Mouse (Mus musculus): ENCODE measurements at regions not wholly inside any gene's neighbourhood (a gene's known extent, or its start where the extent isn't known, plus 50 kb on each side); places are given as distances from the start of the nearest gene placed in this dataset.
A peak's percentile ranks its signal among the peaks of the same experiment; 100 is the strongest.

DNA sequence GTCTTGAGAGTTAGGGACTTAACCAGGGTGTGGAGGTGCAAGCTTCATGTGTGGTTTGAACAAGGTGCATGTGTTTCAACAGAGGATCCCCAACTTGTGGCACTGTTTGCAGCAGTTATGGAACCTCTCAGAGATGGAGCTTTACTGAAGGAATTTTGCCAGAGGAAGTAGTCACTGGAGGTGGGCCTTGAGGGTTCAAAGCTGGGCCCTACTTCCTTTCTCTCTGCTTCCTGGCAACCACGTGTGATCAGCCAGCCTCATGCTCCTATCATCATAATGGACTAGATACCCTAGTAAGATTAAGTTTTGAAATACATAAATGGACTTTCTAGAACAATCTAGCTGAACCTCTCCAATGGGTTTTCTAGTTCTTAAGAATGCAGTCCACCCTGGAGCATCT is 125.2 kb downstream of the Psmg1 start:
- TF ChIP-seq POLR2A (IDR thresholded peaks at IDR 0.05; ENCODE audit: low read depth, low read length) (no peak), CTCF (conservative IDR thresholded peaks at IDR 0.05; ENCODE audit: insufficient read depth, insufficient read length, low read depth, low read length) (no peak)

DNA sequence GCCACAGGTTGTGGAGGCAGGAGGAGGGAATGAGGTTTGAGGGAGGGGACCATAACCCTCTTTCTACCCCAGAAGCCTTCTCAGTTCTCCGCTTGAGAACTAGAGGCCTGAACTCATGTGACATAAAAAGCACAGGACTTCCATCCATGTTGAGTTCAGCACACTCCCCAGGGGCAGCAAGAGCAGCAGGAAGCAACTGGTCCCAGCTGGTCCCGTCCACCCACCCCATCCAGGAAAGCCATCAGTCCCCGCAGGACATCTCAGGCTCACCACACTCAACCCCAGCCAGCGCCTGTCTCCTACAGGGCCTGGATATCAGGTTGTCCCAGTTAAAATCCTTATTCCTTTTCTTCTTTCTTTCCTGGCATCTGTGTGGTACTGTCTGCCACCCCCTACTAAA is 126.1 kb downstream of the Psmg1 start:
- 75% methylated on average over 4 of the region's 4 CpGs for WGBS
- H3K4me1 ChIP-seq (ENCODE audit: control insufficient read depth, insufficient read depth, low read length): peaks cover 7% of the 10 kb centered on the region
- no peak overlapping the region for H3K4me3 ChIP-seq (ENCODE audit: insufficient read depth, low read depth, low read length)
- peak; percentile 13 for DNase-seq
- no peaks in the 10 kb centered on the region for H3K27me3 ChIP-seq (replicated peaks; ENCODE audit: control insufficient read depth, insufficient read depth, low read length)
- TF ChIP-seq CTCF (conservative IDR thresholded peaks at IDR 0.05; ENCODE audit: insufficient read depth, insufficient read length, low read depth, low read length): no peak
- H3K36me3 ChIP-seq (ENCODE audit: control insufficient read depth, insufficient read depth, low read length): no peaks in the 10 kb centered on the region
- H3K27ac ChIP-seq (ENCODE audit: insufficient read depth, low read depth, low read length): no peak overlapping the region

More for the DNA sequence above, 125.2 kb downstream of the Psmg1 start:
- DNase-seq: no peak
- WGBS: 70% methylated on average over 1 of the region's 1 CpGs
- Histone ChIP-seq H3K4me1 (ENCODE audit: control insufficient read depth, insufficient read depth, low read length) (peaks cover 7% of the 10 kb centered on the region), H3K27ac (ENCODE audit: insufficient read depth, low read depth, low read length) (no peak overlapping the region), H3K27me3 (replicated peaks; ENCODE audit: control insufficient read depth, insufficient read depth, low read length) (no peaks in the 10 kb centered on the region), H3K36me3 (ENCODE audit: control insufficient read depth, insufficient read depth, low read length) (no peaks in the 10 kb centered on the region), H3K4me3 (ENCODE audit: insufficient read depth, low read depth, low read length) (no peak overlapping the region)

DNA sequence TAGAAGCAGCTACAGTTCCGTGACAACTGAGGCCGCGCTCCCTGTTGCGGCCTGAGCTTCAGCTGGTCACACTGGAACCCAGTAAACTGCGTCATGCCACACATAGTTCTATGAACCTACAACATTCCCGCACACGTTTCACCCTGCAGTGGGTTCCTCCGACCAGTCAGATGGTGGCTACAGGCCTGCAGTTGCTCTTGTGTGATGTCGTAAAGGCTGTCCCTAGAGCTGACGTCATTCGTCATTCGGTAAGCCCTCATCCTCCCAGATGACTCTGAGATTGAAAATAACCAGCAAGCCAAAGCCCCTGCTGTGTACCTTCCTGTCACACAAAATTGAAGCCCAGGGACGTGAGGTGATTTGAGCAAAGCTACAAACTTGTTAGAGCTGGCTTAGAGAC is 126.7 kb downstream of the Psmg1 start:
- DNase-seq: no peak
- no peak for TF ChIP-seq POLR2A (IDR thresholded peaks at IDR 0.05; ENCODE audit: low read depth, low read length)
- TF ChIP-seq CTCF (conservative IDR thresholded peaks at IDR 0.05; ENCODE audit: insufficient read depth, insufficient read length, low read depth, low read length): no peak
- Histone ChIP-seq H3K27ac (ENCODE audit: insufficient read depth, low read depth, low read length) (no peak overlapping the region), H3K27me3 (replicated peaks; ENCODE audit: control insufficient read depth, insufficient read depth, low read length) (no peaks in the 10 kb centered on the region), H3K4me1 (ENCODE audit: control insufficient read depth, insufficient read depth, low read length) (peaks cover 7% of the 10 kb centered on the region), H3K4me3 (ENCODE audit: insufficient read depth, low read depth, low read length) (no peak overlapping the region), H3K36me3 (ENCODE audit: control insufficient read depth, insufficient read depth, low read length) (no peaks in the 10 kb centered on the region)
- 76% methylated on average over 13 of the region's 13 CpGs for WGBS

DNA sequence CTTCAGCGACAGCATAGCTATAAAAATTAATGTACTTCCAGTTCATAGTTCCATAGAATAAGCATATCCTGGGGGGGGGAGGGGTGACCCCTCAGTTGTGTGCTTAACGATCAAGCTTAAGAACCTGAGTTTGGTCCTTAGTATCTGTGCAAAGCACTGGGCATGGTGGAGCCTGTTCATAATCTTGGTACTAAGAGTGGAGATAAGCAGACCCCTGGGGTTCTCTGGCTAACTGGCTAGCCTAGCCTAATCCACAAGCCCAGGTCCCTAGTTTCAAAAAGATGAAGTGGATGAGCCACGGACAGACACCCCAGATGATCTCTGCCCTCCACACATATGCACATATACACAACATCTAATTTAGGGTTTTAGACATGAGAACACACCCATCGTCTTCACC is 127.2 kb downstream of the Psmg1 start:
- H3K27me3 ChIP-seq (replicated peaks; ENCODE audit: control insufficient read depth, insufficient read depth, low read length): no peaks in the 10 kb centered on the region
- H3K27ac ChIP-seq (ENCODE audit: insufficient read depth, low read depth, low read length): no peak overlapping the region
- no peak for DNase-seq
- 82% methylated on average over 4 of the region's 4 CpGs for WGBS
- H3K4me3 ChIP-seq (ENCODE audit: insufficient read depth, low read depth, low read length): no peak overlapping the region
- TF ChIP-seq POLR2A (IDR thresholded peaks at IDR 0.05; ENCODE audit: low read depth, low read length) (no peak), CTCF (conservative IDR thresholded peaks at IDR 0.05; ENCODE audit: insufficient read depth, insufficient read length, low read depth, low read length) (no peak)
- peaks cover 7% of the 10 kb centered on the region for H3K4me1 ChIP-seq (ENCODE audit: control insufficient read depth, insufficient read depth, low read length)
- no peaks in the 10 kb centered on the region for H3K36me3 ChIP-seq (ENCODE audit: control insufficient read depth, insufficient read depth, low read length)

DNA sequence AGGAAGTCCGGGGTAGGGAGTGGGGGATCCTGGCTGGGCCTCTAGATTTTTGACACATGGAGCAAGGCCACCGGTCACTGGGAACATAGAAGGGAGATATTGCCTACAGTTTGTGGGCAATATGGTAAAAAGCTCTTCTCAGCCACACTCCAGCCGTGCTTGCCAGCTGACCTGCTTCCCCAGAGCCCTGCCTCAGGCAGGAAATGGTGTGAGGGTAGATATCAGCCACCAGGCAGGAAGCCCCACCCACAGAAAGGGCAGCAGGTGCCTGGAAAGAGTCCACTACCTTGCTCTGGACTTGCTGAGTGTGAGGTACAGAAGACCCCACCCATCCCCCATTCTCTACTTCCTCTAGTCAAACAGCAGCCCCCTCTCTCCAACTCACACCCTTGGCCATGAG is 128.1 kb downstream of the Psmg1 start:
- peak overlapping the region; percentile 85 for H3K27ac ChIP-seq (ENCODE audit: insufficient read depth, low read depth, low read length)

DNA sequence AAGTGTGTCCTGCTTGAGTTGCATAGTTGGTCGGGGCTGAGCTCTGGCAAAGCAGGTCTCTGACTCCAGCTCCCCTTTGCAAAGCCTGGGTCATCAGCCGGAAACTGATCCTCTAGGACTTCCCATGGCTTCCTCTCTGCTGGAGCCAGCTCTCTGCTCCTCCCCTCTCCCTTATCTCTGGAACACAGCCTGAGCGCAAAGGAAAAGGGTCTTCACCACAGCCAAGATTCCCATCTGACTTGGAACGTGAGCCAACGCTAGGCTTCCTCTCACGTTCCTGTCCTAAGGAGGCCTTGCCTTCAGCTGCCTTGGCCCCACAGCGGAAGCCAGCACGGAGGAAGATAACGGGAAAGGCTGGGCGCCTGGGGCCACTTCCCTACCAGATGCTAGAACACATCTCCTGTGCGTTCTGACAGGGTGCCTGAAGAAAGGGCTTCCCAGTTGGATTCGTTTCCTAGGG is 129.5 kb downstream of the Psmg1 start:
- 62% methylated on average over 12 of the region's 12 CpGs for WGBS
- DNase-seq: peak; percentile 93

More for the DNA sequence above, 128.1 kb downstream of the Psmg1 start:
- TF ChIP-seq CTCF (conservative IDR thresholded peaks at IDR 0.05; ENCODE audit: insufficient read depth, insufficient read length, low read depth, low read length) (no peak), POLR2A (IDR thresholded peaks at IDR 0.05; ENCODE audit: low read depth, low read length) (no peak)
- WGBS: 51% methylated on average over 3 of the region's 3 CpGs
- H3K4me3 ChIP-seq (ENCODE audit: insufficient read depth, low read depth, low read length): no peak overlapping the region
- H3K36me3 ChIP-seq (ENCODE audit: control insufficient read depth, insufficient read depth, low read length): no peaks in the 10 kb centered on the region
- DNase-seq: peak; percentile 72
- no peaks in the 10 kb centered on the region for H3K27me3 ChIP-seq (replicated peaks; ENCODE audit: control insufficient read depth, insufficient read depth, low read length)
- peaks cover 7% of the 10 kb centered on the region for H3K4me1 ChIP-seq (ENCODE audit: control insufficient read depth, insufficient read depth, low read length)

DNA sequence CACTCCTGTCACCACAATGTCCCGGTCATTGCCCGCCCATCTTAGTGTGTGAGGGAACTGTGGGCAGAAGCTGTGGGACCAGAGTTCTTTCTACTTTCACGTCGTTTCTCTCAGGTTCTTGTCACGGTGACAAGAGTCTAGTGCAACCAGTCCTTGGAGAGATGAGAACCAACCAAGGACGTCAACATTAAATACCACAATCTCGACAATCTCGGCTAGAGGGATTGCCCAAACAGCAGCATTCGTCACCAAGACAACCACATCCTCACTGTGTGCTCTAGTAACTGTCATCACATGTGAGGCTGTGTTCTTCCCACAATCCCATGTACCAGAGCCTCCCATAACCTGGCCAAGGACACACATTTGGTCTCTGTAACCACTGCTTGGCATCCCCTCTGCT is 129.9 kb downstream of the Psmg1 start:
- no peaks in the 10 kb centered on the region for H3K27me3 ChIP-seq (replicated peaks; ENCODE audit: control insufficient read depth, insufficient read depth, low read length)
- no peak for TF ChIP-seq CTCF (conservative IDR thresholded peaks at IDR 0.05; ENCODE audit: insufficient read depth, insufficient read length, low read depth, low read length)
- TF ChIP-seq POLR2A (IDR thresholded peaks at IDR 0.05; ENCODE audit: low read depth, low read length): no peak
- DNase-seq: no peak
- peak overlapping the region; percentile 81 for H3K27ac ChIP-seq (ENCODE audit: insufficient read depth, low read depth, low read length)
- H3K4me3 ChIP-seq (ENCODE audit: insufficient read depth, low read depth, low read length): no peak overlapping the region
- WGBS: 81% methylated on average over 9 of the region's 9 CpGs
- H3K36me3 ChIP-seq (ENCODE audit: control insufficient read depth, insufficient read depth, low read length): no peaks in the 10 kb centered on the region
- peaks cover 7% of the 10 kb centered on the region for H3K4me1 ChIP-seq (ENCODE audit: control insufficient read depth, insufficient read depth, low read length)

More for the DNA sequence above, 129.5 kb downstream of the Psmg1 start:
- Histone ChIP-seq H3K27ac (ENCODE audit: insufficient read depth, low read depth, low read length) (peak overlapping the region; percentile 85), H3K27me3 (replicated peaks; ENCODE audit: control insufficient read depth, insufficient read depth, low read length) (no peaks in the 10 kb centered on the region), H3K4me3 (ENCODE audit: insufficient read depth, low read depth, low read length) (no peak overlapping the region), H3K4me1 (ENCODE audit: control insufficient read depth, insufficient read depth, low read length) (peaks cover 7% of the 10 kb centered on the region), H3K36me3 (ENCODE audit: control insufficient read depth, insufficient read depth, low read length) (no peaks in the 10 kb centered on the region)
- TF ChIP-seq POLR2A (IDR thresholded peaks at IDR 0.05; ENCODE audit: low read depth, low read length) (no peak), CTCF (conservative IDR thresholded peaks at IDR 0.05; ENCODE audit: insufficient read depth, insufficient read length, low read depth, low read length) (no peak)

Measured in kidney, adult 2 months (tissue).